Mouse (Mus musculus) megakaryocyte, embryonic 14.5 days (primary cell): ENCODE data around the gene Nmu.

Experiments
- FLI1 ChIP-seq: IDR thresholded peaks from 2 replicates; pipeline ENCODE4 v1.6.1; 2012; ENCODE audit warnings: low read length, inconsistent platforms, mixed read lengths
- GATA1 ChIP-seq: IDR thresholded peaks from 3 replicates; pipeline ENCODE4 v1.6.1; 2012; ENCODE audit warnings: mixed read lengths, low read length, inconsistent platforms, borderline replicate concordance

DNA sequence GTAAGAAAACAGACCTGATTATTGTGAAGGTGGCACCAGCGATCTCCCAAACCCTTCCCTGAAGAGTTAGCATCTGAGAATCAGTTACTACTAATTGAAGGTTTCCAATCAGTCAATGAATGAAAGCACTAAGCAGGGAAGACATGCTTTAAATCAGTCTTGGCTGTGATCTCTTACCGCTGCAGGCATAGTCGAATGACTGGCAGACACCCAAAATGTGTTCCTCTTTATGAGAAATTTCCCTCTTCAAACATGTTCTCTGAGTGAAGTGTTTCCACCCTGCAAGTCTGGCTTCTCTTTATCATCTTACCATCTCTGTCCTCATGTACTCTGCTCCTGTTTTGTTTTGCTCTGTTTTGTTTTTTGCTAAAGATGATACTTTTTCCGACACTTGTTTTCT, 2.8 kb downstream of the Nmu start:
- TF ChIP-seq GATA1 (no peak), FLI1 (no peak)
